Mouse (Mus musculus): Measurements from ENCODE around the gene Slc25a53.

DNA sequence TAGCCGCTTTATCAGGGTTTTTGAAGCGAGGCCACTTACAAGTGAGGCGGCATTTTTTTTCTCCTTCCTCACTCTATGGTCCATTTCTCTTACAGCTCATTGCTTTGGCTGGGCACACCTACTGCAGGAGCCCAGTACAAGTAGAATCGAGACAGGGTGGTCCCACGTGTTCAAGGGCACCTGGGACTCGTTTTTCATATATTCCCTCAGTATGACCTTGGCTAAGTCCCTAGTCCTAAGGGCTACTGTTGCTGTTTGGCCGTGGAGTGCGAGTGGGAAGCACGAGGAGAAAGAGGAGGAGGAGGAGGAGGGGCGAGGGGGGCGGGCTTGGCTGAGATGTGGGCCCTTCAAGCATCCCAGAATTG lies 10.9 kb upstream of the Slc25a53 start:
- TF ChIP-seq GATA1 (IDR thresholded peaks at IDR 0.05; ENCODE audit: borderline replicate concordance, low read length) (no peak), FLI1 (IDR thresholded peaks at IDR 0.05; ENCODE audit: low read length) (no peak)

Measured in megakaryocyte, embryonic 14.5 days (primary cell).